Mouse (Mus musculus) midbrain, embryonic 12.5 days (tissue): ENCODE results near the gene Ext2. TPM values are rescaled to one million over a fixed set of nuclear protein-coding genes. Genes with fewer than 3 reads are reported as not detected.

Experiments
- ATAC-seq: fragments of 200-750 bp; cut with Nextera tagmentation; 2 replicates; pipeline ENCODE4 v1.8.0; 2017; ENCODE audit warnings: low read depth, moderate TSS enrichment, moderate library complexity; ENCODE audit not compliant: low FRiP score
- H3K27ac ChIP-seq: fragments of 300-500 bp; sonication (generic); replicated peaks from 2 replicates; pipeline ENCODE4 v1.5.1; 2016; ENCODE audit warnings: mild to moderate bottlenecking
- H3K27me3 ChIP-seq: fragments of 300-500 bp; sonication (generic); 2 replicates; pipeline ENCODE4 v1.6.1; 2016; ENCODE audit warnings: mild to moderate bottlenecking
- H3K36me3 ChIP-seq: fragments of 300-500 bp; sonication (generic); 2 replicates; pipeline ENCODE4 v1.6.1; 2016
- H3K4me1 ChIP-seq: fragments of 300-500 bp; sonication (generic); 2 replicates; pipeline ENCODE4 v1.6.1; 2016
- H3K4me2 ChIP-seq: fragments of 300-500 bp; sonication (generic); replicated peaks from 2 replicates; pipeline ENCODE4 v1.6.1; 2016; ENCODE audit warnings: mild to moderate bottlenecking, moderate library complexity
- H3K4me3 ChIP-seq: fragments of 300-500 bp; sonication (generic); 2 replicates; pipeline ENCODE4 v1.5.1; 2016; ENCODE audit warnings: mild to moderate bottlenecking
- H3K9ac ChIP-seq: fragments of 300-500 bp; sonication (generic); replicated peaks from 2 replicates; pipeline ENCODE4 v1.6.1; 2016; ENCODE audit warnings: mild to moderate bottlenecking, moderate library complexity
- H3K9me3 ChIP-seq: fragments of 300-500 bp; sonication (generic); 2 replicates; pipeline ENCODE4 v1.6.1; 2016; ENCODE audit warnings: mild to moderate bottlenecking
- WGBS: fragments of 180-500 bp; shearing (Covaris S2); methylation state at CpG from one replicate; pipeline ENCODE4 v1.1.7; 2016; 5-methylcytosine and 5-hydroxymethylcytosine counted together
- polyA plus RNA-seq: library from polyadenylated mRNA; unstranded; fragments of >200 nt; fragmentation: Nextera tagmentation; extraction: Ambion mirVana; gene quantifications from 2 replicates; pipeline ENCODE4 v1.2.1, GENCODE M21; 2016

Gene Ext2
- polyA plus RNA-seq, 1 experiment from 2014 or later, result 75.3 TPM

- Histone ChIP-seq H3K36me3 (no peaks in the 10 kb centered on the region), H3K4me2 (no peak overlapping the region), H3K9me3 (no peaks in the 10 kb centered on the region), H3K4me1 (no peaks in the 10 kb centered on the region), H3K4me3 (no peak overlapping the region), H3K27ac (no peak overlapping the region), H3K9ac (no peak overlapping the region), H3K27me3 (peaks cover 16% of the 10 kb centered on the region)
- no peak for ATAC-seq
- 82% methylated on average over 13 of the region's 13 CpGs for WGBS
Observed at GRCm38 (mm10) chr2:93624665-93625408, 197.5 kb downstream of the Ext2 start.

DNA sequence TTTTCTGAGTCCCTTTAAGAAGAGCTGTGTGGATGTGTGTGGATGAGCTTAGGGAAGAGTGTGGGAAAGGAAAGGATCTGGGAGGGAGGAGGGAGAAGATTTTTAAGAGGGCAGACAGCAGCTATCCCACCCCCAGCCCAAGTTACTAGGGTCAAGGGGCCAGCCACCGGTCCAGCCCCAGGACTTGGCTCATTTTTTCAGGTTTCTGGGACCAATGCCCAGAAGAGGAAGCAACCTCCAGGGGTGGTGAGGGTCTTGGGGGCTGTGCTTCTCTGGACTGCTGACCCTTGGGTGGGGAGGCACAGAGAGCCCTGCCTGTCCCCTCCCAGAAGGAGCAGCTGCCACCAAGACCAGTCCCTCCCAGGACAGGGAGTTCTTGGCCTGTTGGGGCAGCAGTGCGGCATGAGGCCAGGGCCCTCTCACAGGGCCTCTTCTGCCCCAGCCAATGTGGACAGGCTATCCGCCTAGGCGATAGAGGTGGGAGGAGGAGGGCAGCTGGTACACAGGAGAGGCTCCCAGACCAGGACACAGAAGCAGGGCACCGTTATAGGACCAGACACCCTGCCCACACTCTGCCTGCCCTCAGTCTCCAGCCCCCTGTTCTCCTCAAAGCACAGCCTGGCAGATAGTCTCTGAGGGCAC lies 203.0 kb downstream of the Ext2 start:
- H3K4me2 ChIP-seq, result no peak overlapping the region
- no peak overlapping the region for H3K27ac ChIP-seq
- no peaks in the 10 kb centered on the region for H3K36me3 ChIP-seq
- no peak overlapping the region for H3K4me3 ChIP-seq
- H3K9ac ChIP-seq, result no peak overlapping the region
- H3K27me3 ChIP-seq, result peaks cover 23% of the 10 kb centered on the region
- ATAC-seq, result peak; percentile 56; the same call in 1 of the 2 replicates
- WGBS, result 30% methylated on average over 5 of the region's 5 CpGs
- H3K4me1 ChIP-seq, result peaks cover 15% of the 10 kb centered on the region
- H3K9me3 ChIP-seq, result no peaks in the 10 kb centered on the region

DNA sequence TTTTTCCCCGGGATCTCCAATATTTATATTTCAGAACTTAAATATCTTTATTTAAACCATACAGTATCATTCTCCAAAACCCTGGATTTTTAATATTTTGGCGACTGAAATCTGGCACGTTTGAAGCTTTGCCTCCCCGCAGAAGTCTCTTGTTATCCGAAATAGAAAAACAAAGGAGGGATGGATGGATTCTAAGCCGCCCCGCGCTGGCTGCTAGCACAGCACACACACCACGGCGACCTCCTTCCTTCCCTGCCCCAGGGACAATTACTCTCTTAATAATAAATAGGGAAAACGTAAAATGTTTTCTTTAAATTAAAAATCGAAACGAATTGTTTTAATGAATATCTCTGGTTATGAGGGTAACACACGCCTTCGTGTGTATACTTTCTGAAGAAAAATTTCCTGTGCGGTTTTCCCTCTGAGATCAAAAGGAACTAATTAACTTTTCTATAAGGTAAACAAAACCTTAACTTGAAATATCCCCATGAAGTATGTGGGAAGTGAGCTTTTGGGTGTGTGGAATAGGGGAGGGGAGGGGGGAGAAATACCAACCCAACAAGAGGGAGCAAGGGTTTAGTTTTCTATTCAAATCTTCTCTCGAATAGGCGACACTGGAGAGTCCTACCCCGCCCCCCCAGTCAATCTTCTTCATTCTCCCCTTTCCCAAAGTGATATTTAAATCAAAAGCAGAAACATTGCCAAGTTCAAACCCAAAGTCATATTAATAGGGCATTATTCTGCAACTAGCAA lies 203.7 kb downstream of the Ext2 start:
- WGBS, result 27% methylated on average over 19 of the region's 19 CpGs
- no peaks in the 10 kb centered on the region for H3K36me3 ChIP-seq
- H3K27me3 ChIP-seq, result peaks cover 23% of the 10 kb centered on the region
- no peak overlapping the region; the same call in 1 of the 2 replicates for H3K4me2 ChIP-seq
- no peak for ATAC-seq
- no peak overlapping the region for H3K27ac ChIP-seq
- H3K4me1 ChIP-seq, result peaks cover 15% of the 10 kb centered on the region
- no peak overlapping the region for H3K4me3 ChIP-seq
- no peaks in the 10 kb centered on the region for H3K9me3 ChIP-seq
- no peak overlapping the region for H3K9ac ChIP-seq

GRCm38 (mm10) chr2:93615845-93616689 lies 206.3 kb downstream of the Ext2 start:
- H3K4me1 ChIP-seq, result peaks cover 15% of the 10 kb centered on the region
- no peak overlapping the region for H3K27ac ChIP-seq
- no peaks in the 10 kb centered on the region for H3K36me3 ChIP-seq
- no peak overlapping the region for H3K4me3 ChIP-seq
- WGBS, result 66% methylated on average over 27 of the region's 27 CpGs
- H3K4me2 ChIP-seq, result no peak overlapping the region
- ATAC-seq, result no peak
- H3K9me3 ChIP-seq, result no peaks in the 10 kb centered on the region
- no peak overlapping the region for H3K9ac ChIP-seq
- H3K27me3 ChIP-seq, result peaks cover 19% of the 10 kb centered on the region

- H3K27me3 ChIP-seq, result peaks cover 12% of the 10 kb centered on the region
- no peak overlapping the region for H3K27ac ChIP-seq
- WGBS, result 89% methylated on average over 7 of the region's 7 CpGs
- ATAC-seq, result no peak
- no peaks in the 10 kb centered on the region for H3K9me3 ChIP-seq
- no peak overlapping the region for H3K4me2 ChIP-seq
- H3K36me3 ChIP-seq, result no peaks in the 10 kb centered on the region
- 0 out of 2 replicates have a peak, but pooled peaks cover 5% of the 10 kb centered on the region for H3K4me1 ChIP-seq
- H3K4me3 ChIP-seq, result no peak overlapping the region
- H3K9ac ChIP-seq, result no peak overlapping the region
Observed at GRCm38 (mm10) chr2:93613020-93613419, 209.3 kb downstream of the Ext2 start.

Other genes starting within 250 kb of the Ext2 start
- 4.2 and 5.7 TPM in 2 replicates for gene Alx4, start 180.2 kb downstream of the Ext2 start, polyA plus RNA-seq
- gene Accs, start 27.4 kb upstream of the Ext2 start, polyA plus RNA-seq, result 6.7 and 9.1 TPM in 2 replicates
- 0.31 and 0.63 TPM in 2 replicates for gene Accsl, start 46.6 kb upstream of the Ext2 start, polyA plus RNA-seq
- gene Gm13889, start 134.6 kb upstream of the Ext2 start, polyA plus RNA-seq, result 4.2 and 5.2 TPM in 2 replicates
- gene Gm27027, start 173.8 kb upstream of the Ext2 start, polyA plus RNA-seq, result not detected in 2 replicates
- 50.1 and 55.8 TPM in 2 replicates for gene Alkbh3, start 188.2 kb upstream of the Ext2 start, polyA plus RNA-seq